Mouse (Mus musculus) liver, adult 2 months (tissue): ENCODE measurements around the gene S100a6. TPM values are rescaled to one million over a fixed set of nuclear protein-coding genes. Genes with fewer than 3 reads are reported as not detected.

ENCODE experiments used
- DNase-seq: peaks from one replicate; pipeline ENCODE4 v3.0.0-alpha.2; 2011; ENCODE audit warnings: low read depth, low spot score; ENCODE audit errors: extremely low read depth
- H3K27ac ChIP-seq: fragments of 200-500 bp; replicated peaks from 2 replicates; pipeline ENCODE4 v1.5.1; 2012; ENCODE audit warnings: low read depth, mild to moderate bottlenecking, control low read depth, inconsistent platforms, low read length; ENCODE audit not compliant: insufficient read depth
- H3K27me3 ChIP-seq: fragments of 200-500 bp; 2 replicates; pipeline ENCODE4 v1.6.1; 2012; ENCODE audit warnings: mild to moderate bottlenecking, moderate library complexity, low read length, inconsistent platforms; ENCODE audit not compliant: control insufficient read depth, insufficient read depth
- H3K36me3 ChIP-seq: fragments of 200-500 bp; 2 replicates; pipeline ENCODE4 v1.6.1; 2012; ENCODE audit warnings: low read length, inconsistent platforms; ENCODE audit not compliant: control insufficient read depth, insufficient read depth
- H3K4me1 ChIP-seq: fragments of 200-500 bp; 2 replicates; pipeline ENCODE4 v1.6.1; 2011; ENCODE audit warnings: low read length; ENCODE audit not compliant: control insufficient read depth, insufficient read depth
- H3K4me3 ChIP-seq: fragments of 200-500 bp; 2 replicates; pipeline ENCODE4 v1.5.1; 2011; ENCODE audit warnings: low read depth, mild to moderate bottlenecking, control low read depth, low read length, moderate library complexity; ENCODE audit not compliant: insufficient read depth
- H3K79me2 ChIP-seq: fragments of 200-500 bp; 2 replicates; pipeline ENCODE4 v1.6.1; 2012; ENCODE audit warnings: inconsistent platforms, mild to moderate bottlenecking, low read length, moderate library complexity; ENCODE audit not compliant: control insufficient read depth, insufficient read depth
- H3K9ac ChIP-seq: fragments of 200-500 bp; 2 replicates; pipeline ENCODE4 v1.6.1; 2012; ENCODE audit warnings: low read depth, mild to moderate bottlenecking, control low read depth, inconsistent platforms, low read length
- CTCF ChIP-seq: fragments of 200-500 bp; IDR thresholded peaks from 2 replicates; pipeline ENCODE4 v1.5.1; 2011; ENCODE audit warnings: low read depth, low read length, control low read depth
- POLR2A ChIP-seq: fragments of 200-500 bp; IDR thresholded peaks from 2 replicates; pipeline ENCODE4 v1.6.1; 2011; ENCODE audit warnings: low read length, control low read depth; ENCODE audit not compliant: insufficient read depth; ENCODE audit errors: extremely low read depth
- WGBS: fragments of 180-500 bp; shearing (Covaris S2); methylation state at CpG from one replicate; pipeline ENCODE4 v1.1.7; 2018; 5-methylcytosine and 5-hydroxymethylcytosine counted together
- polyA plus RNA-seq: library from polyadenylated mRNA; depleted of rRNA; stranded (reverse); fragments of >200 nt; gene quantifications from 2 replicates; pipeline ENCODE4 v1.2.3, GENCODE M21; 2012
- total RNA-seq: library from RNA; depleted of rRNA; stranded (reverse); fragments of >200 nt; gene quantifications from 2 replicates; pipeline ENCODE4 v1.2.3, GENCODE M21; 2014

Gene S100a6
- total and polyA plus RNA-seq, 2 experiments: 2.4 to 8.1 TPM

DNA sequence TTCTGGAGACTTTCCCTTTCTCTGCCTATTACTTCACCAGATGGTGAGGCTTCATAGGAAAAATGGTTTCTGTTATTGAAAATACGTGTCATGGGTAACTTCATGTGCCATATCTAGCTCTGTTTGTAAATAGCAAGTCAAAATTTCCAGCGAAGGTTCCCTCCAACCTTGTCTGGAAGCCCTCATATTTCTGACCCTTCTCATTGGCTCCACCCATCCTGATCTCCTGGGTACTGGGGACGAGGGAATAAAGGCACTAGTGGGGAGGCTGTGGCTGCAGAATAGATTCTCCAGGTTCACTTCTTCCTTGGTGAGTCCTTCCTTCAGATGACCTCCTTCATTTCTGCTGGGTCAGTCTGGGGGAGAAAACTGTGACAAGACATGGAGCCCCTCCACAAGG lies 4.5 kb upstream of the S100a6 start, which contains the start of gene S100a5:
S100a5 (plus strand) TSS at position 301 of the 400 bp plus-strand sequence.
- Histone ChIP-seq H3K4me3 (no peak within 1 kb of the TSS), H3K27ac (no peak within 1 kb of the TSS), H3K4me1 (no peaks in the 10 kb centered on the region), H3K27me3 (no peaks in the 10 kb centered on the region), H3K79me2 (no peaks in the 10 kb centered on the region), H3K36me3 (no peaks in the 10 kb centered on the region), H3K9ac (no peak within 1 kb of the TSS)
- DNase-seq: no peak
- 41% methylated on average over 3 of the region's 3 CpGs for WGBS
- no peak for TF ChIP-seq CTCF
- TF ChIP-seq POLR2A: no peak

DNA sequence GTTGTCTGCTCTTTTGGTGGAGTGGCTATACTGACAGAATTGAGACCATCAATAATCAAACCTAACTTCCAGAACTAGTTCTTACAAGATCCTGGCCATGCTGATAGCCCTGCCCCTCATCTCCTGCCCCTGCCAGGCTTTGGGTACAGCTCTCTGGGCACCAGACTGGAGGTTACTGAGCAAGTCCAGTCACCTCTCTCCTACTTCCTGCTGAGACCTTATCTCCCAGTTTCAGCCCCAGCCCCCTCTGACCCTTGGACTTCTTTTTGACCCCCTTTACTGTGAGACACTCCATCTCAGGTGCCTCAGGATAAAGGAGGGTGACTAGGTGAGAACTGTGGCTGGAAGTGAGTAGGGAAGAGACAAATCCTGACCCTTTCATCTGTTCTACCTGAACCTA lies 3.6 kb upstream of the S100a6 start:
- TF ChIP-seq CTCF: no peak
- Histone ChIP-seq H3K9ac (no peak overlapping the region), H3K36me3 (no peaks in the 10 kb centered on the region), H3K27ac (no peak overlapping the region), H3K79me2 (no peaks in the 10 kb centered on the region), H3K4me3 (no peak overlapping the region), H3K27me3 (no peaks in the 10 kb centered on the region), H3K4me1 (no peaks in the 10 kb centered on the region)
- no peak for DNase-seq

DNA sequence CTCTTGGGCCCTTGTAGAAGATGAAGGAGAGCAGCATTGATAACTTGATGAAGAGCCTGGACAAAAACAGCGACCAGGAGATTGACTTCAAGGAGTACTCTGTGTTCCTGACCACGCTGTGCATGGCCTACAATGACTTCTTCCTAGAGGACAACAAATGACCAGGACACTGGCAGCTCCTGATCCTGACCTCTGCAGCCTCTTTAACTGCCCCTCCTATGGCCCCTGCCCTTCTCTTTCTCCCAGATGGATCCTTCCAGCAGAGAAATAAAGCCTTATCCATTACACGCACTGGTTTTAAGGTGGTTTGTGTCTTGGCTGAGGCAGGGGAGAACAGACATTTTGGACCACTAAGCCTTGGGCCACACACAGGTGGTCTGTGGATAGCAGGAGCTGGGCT lies 1.2 kb upstream of the S100a6 start:
- no peak for DNase-seq
- no peaks in the 10 kb centered on the region for H3K4me1 ChIP-seq
- H3K9ac ChIP-seq: no peak overlapping the region
- no peaks in the 10 kb centered on the region for H3K27me3 ChIP-seq
- WGBS: 89% methylated on average over 3 of the region's 3 CpGs
- no peaks in the 10 kb centered on the region for H3K79me2 ChIP-seq
- TF ChIP-seq POLR2A: no peak
- no peaks in the 10 kb centered on the region for H3K36me3 ChIP-seq
- no peak overlapping the region for H3K27ac ChIP-seq
- no peak overlapping the region for H3K4me3 ChIP-seq

DNA sequence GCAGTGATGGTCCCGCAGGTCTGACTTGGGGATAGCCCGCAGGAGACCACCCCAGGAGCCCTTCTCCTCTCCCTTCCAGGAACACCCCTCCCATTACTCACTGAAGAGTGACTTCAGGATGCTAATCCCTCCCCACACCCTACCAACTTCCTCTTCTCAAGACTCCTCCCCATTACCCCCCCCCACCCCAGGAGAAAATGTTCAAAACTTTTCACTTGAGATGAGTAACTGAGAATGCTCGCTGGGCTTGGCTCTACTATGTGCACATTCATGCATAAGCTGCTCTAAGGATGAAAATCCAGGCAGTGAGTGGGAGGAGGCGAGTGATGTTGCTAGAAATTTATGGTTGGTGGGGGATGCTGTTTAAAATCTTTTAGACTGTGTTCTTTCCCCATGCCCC lies 621 bp upstream of the S100a6 start:
- WGBS: 58% methylated on average over 4 of the region's 4 CpGs
- Histone ChIP-seq H3K4me3 (no peak overlapping the region), H3K36me3 (no peaks in the 10 kb centered on the region), H3K27me3 (no peaks in the 10 kb centered on the region), H3K4me1 (no peaks in the 10 kb centered on the region), H3K27ac (no peak overlapping the region), H3K79me2 (no peaks in the 10 kb centered on the region), H3K9ac (no peak overlapping the region)
- TF ChIP-seq CTCF (no peak), POLR2A (no peak)
- no peak for DNase-seq

DNA sequence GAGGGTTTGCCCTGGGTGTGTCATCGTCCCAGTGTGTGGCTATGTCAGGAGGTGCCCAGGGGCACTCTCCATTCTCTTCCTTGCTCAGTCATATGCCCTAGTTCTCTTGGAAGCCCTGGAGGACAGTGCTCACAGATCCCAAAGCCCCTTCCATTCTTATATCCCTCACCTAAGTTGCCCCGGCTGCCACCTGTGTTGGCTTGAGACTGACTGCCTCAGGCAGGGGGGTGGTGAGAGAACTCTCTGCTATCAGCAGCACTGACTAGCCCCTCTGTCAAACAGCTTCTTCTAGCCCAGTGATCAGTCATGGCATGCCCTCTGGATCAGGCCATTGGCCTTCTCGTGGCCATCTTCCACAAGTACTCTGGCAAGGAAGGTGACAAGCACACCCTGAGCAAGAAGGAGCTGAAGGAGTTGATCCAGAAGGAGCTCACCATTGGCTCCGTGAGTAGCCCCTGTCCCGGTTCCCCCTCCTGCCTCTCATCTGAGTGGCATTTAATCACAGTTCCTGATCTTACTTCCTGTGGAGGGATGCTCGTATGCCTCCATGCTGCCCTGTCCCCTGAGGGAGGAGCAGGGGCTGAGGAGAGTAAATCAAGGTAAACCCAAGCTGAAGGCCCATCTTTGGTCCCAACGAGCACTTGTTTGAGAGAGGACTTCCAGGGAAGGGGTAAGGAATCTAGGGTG lies 922 bp downstream of the S100a6 start:
- H3K27me3 ChIP-seq: no peaks in the 10 kb centered on the region
- H3K4me1 ChIP-seq: no peaks in the 10 kb centered on the region
- no peaks in the 10 kb centered on the region for H3K36me3 ChIP-seq
- H3K27ac ChIP-seq: no peak overlapping the region
- TF ChIP-seq POLR2A: no peak
- no peak for TF ChIP-seq CTCF
- no peak overlapping the region; the same call in 1 of the 2 replicates for H3K4me3 ChIP-seq
- DNase-seq: no peak
- no peak overlapping the region for H3K9ac ChIP-seq
- 61% methylated on average over 7 of the region's 7 CpGs for WGBS
- no peaks in the 10 kb centered on the region for H3K79me2 ChIP-seq

DNA sequence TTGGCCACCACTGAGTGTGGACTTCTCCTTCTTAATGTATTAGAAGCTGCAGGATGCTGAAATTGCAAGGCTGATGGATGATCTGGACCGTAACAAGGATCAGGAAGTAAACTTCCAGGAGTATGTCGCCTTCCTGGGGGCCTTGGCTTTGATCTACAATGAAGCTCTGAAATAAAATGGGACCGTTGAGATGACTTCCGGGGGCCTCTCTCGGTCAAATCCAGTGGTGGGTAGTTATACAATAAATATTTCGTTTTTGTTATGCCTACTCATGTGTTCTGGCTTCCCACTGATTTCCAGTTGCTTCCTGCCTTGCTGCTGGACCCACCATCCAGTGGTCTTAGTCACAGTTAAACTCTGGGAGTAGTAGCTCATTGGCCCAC lies 1.5 kb downstream of the S100a6 start:
- H3K4me1 ChIP-seq: no peaks in the 10 kb centered on the region
- WGBS: 76% methylated on average over 6 of the region's 6 CpGs
- no peaks in the 10 kb centered on the region for H3K27me3 ChIP-seq
- no peak for DNase-seq
- no peak overlapping the region for H3K9ac ChIP-seq
- no peaks in the 10 kb centered on the region for H3K79me2 ChIP-seq
- H3K36me3 ChIP-seq: no peaks in the 10 kb centered on the region
- no peak overlapping the region; the same call in 1 of the 2 replicates for H3K4me3 ChIP-seq
- TF ChIP-seq CTCF (no peak), POLR2A (no peak)
- H3K27ac ChIP-seq: no peak overlapping the region
